Mouse (Mus musculus): ENCODE results near the gene B4galt3. TPM values are rescaled to one million over a fixed set of nuclear protein-coding genes. Genes with fewer than 3 reads are reported as not detected.
A peak's percentile ranks its signal among the peaks of the same experiment; 100 is the strongest.

The B4galt3 gene
- 53.2 and 55.1 TPM in 2 replicates for polyA plus RNA-seq (2011; ENCODE audit: insufficient read length, low read depth, missing spikeins)

GRCm38 (mm10) chr1:171269848-171270572, at the start of gene B4galt3:
TSS of gene B4galt3 (plus strand) at chr1:171270328.
- TF ChIP-seq CTCF (IDR thresholded peaks at IDR 0.05; ENCODE audit: borderline replicate concordance, insufficient read depth, low read length) (no peak), POLR2A (IDR thresholded peaks at IDR 0.05; ENCODE audit: low read depth, low read length) (peak; percentile 95)
- no peak within 1 kb of the TSS for H3K27ac ChIP-seq (ENCODE audit: insufficient read depth, low read length)
- peak within 1 kb of the TSS; percentile 89 for H3K4me3 ChIP-seq (ENCODE audit: insufficient read depth, low read length)
- 0 out of 2 replicates have a peak, but pooled peaks cover 3% of the 10 kb centered on the region for H3K4me1 ChIP-seq (ENCODE audit: control insufficient read depth, insufficient read depth, low read length)

GRCm38 (mm10) chr1:171220871-171221270, 49.3 kb upstream of the B4galt3 start:
- Histone ChIP-seq H3K4me3 (ENCODE audit: insufficient read depth, low read length) (peak overlapping the region; percentile 90; the same call in 1 of the 2 replicates), H3K27ac (ENCODE audit: insufficient read depth, low read length) (no peak overlapping the region), H3K4me1 (ENCODE audit: control insufficient read depth, insufficient read depth, low read length) (peaks cover 2% of the 10 kb centered on the region; the same call in 1 of the 2 replicates)
- peak; percentile 53; the same call in 1 of the 2 replicates for TF ChIP-seq CTCF (IDR thresholded peaks at IDR 0.05; ENCODE audit: borderline replicate concordance, insufficient read depth, low read length)
- TF ChIP-seq POLR2A (IDR thresholded peaks at IDR 0.05; ENCODE audit: low read depth, low read length), result no peak

GRCm38 (mm10) chr1:171221281-171222193, 48.6 kb upstream of the B4galt3 start:
- H3K4me1 ChIP-seq (ENCODE audit: control insufficient read depth, insufficient read depth, low read length), result peaks cover 2% of the 10 kb centered on the region; the same call in 1 of the 2 replicates
- TF ChIP-seq CTCF (IDR thresholded peaks at IDR 0.05; ENCODE audit: borderline replicate concordance, insufficient read depth, low read length), result no peak
- no peak for TF ChIP-seq POLR2A (IDR thresholded peaks at IDR 0.05; ENCODE audit: low read depth, low read length)
- no peak overlapping the region for H3K27ac ChIP-seq (ENCODE audit: insufficient read depth, low read length)
- peak overlapping the region; percentile 90 for H3K4me3 ChIP-seq (ENCODE audit: insufficient read depth, low read length)

- H3K4me3 ChIP-seq (ENCODE audit: insufficient read depth, low read length), result peak within 1 kb of the TSS; percentile 90
- H3K27ac ChIP-seq (ENCODE audit: insufficient read depth, low read length), result peak within 1 kb of the TSS; percentile 23; the same call in 1 of the 2 replicates
- peaks cover 2% of the 10 kb centered on the region; the same call in 1 of the 2 replicates for H3K4me1 ChIP-seq (ENCODE audit: control insufficient read depth, insufficient read depth, low read length)
- peak; percentile 82 for TF ChIP-seq POLR2A (IDR thresholded peaks at IDR 0.05; ENCODE audit: low read depth, low read length)
- TF ChIP-seq CTCF (IDR thresholded peaks at IDR 0.05; ENCODE audit: borderline replicate concordance, insufficient read depth, low read length), result no peak
These were observed 47.6 kb upstream of the B4galt3 start, which contains the start of gene Tomm40l for GRCm38 (mm10) chr1:171222238-171223155. TSS of gene Tomm40l (minus strand) at chr1:171222514.

DNA sequence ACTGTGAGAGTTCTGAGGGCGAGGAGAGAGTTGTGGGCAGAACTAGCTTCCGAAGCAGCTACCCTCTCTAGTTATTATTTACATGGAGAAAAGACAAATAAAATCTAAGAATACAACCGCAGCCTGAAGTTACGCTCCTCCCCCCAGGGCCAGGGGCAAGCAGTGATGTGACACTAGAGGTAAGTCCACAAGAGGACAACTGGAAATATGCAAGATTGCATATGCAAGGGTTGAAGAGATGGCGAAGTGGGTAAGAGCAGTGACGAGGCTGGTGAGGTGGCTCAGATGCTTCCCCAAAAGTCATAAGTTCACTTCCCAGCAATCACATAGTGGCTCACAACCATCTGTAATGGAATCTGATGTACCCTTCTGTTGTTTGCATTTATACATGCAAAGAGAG, 47.0 kb upstream of the B4galt3 start:
- peak overlapping the region; percentile 23; the same call in 1 of the 2 replicates for H3K27ac ChIP-seq (ENCODE audit: insufficient read depth, low read length)
- H3K4me1 ChIP-seq (ENCODE audit: control insufficient read depth, insufficient read depth, low read length), result peaks cover 2% of the 10 kb centered on the region; the same call in 1 of the 2 replicates
- no peak for TF ChIP-seq CTCF (IDR thresholded peaks at IDR 0.05; ENCODE audit: borderline replicate concordance, insufficient read depth, low read length)
- TF ChIP-seq POLR2A (IDR thresholded peaks at IDR 0.05; ENCODE audit: low read depth, low read length), result no peak
- H3K4me3 ChIP-seq (ENCODE audit: insufficient read depth, low read length), result no peak overlapping the region

DNA sequence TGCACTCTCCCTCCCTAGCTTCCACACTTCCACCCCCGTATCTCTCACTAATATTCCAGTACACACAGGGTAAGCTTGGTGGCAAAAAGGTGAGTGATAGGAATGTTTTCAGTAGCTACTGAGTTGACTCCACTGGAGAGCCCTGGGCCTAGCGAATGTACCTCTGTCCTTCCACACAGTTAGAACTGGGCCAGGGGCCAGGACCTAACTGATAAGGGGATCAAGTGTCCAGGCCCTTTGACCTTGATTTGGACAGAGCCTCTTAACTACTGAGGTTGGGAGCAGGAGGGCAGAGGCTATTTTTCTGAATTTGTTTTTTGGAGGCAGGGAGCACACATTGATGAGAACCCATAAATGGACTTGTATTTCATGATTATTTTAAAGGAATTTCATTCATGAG, 46.3 kb upstream of the B4galt3 start:
- Histone ChIP-seq H3K27ac (ENCODE audit: insufficient read depth, low read length) (no peak overlapping the region), H3K4me3 (ENCODE audit: insufficient read depth, low read length) (no peak overlapping the region), H3K4me1 (ENCODE audit: control insufficient read depth, insufficient read depth, low read length) (peaks cover 2% of the 10 kb centered on the region; the same call in 1 of the 2 replicates)
- no peak for TF ChIP-seq POLR2A (IDR thresholded peaks at IDR 0.05; ENCODE audit: low read depth, low read length)
- no peak for TF ChIP-seq CTCF (IDR thresholded peaks at IDR 0.05; ENCODE audit: borderline replicate concordance, insufficient read depth, low read length)

- no peak within 1 kb of the TSS for H3K4me3 ChIP-seq (ENCODE audit: insufficient read depth, low read length)
- H3K4me1 ChIP-seq (ENCODE audit: control insufficient read depth, insufficient read depth, low read length), result peaks cover 2% of the 10 kb centered on the region; the same call in 1 of the 2 replicates
- H3K27ac ChIP-seq (ENCODE audit: insufficient read depth, low read length), result no peak within 1 kb of the TSS
- TF ChIP-seq POLR2A (IDR thresholded peaks at IDR 0.05; ENCODE audit: low read depth, low read length) (no peak), CTCF (IDR thresholded peaks at IDR 0.05; ENCODE audit: borderline replicate concordance, insufficient read depth, low read length) (no peak)
These were observed 45.3 kb upstream of the B4galt3 start, which contains the start of gene Apoa2 for GRCm38 (mm10) chr1:171224857-171225256. TSS of gene Apoa2 (plus strand) at chr1:171225054.

- no peak overlapping the region for H3K4me3 ChIP-seq (ENCODE audit: insufficient read depth, low read length)
- TF ChIP-seq POLR2A (IDR thresholded peaks at IDR 0.05; ENCODE audit: low read depth, low read length) (no peak), CTCF (IDR thresholded peaks at IDR 0.05; ENCODE audit: borderline replicate concordance, insufficient read depth, low read length) (no peak)
- no peaks in the 10 kb centered on the region for H3K4me1 ChIP-seq (ENCODE audit: control insufficient read depth, insufficient read depth, low read length)
- no peak overlapping the region for H3K27ac ChIP-seq (ENCODE audit: insufficient read depth, low read length)
These were observed 43.3 kb upstream of the B4galt3 start for GRCm38 (mm10) chr1:171226780-171227179.
